Mouse (Mus musculus) brown adipose tissue, adult 24 weeks (tissue): Measurements from ENCODE around the gene Olfr429. TPM values are rescaled to one million over a fixed set of nuclear protein-coding genes. Genes with fewer than 3 reads are reported as not detected.

ENCODE experiments used
- H3K27ac ChIP-seq: fragments of 200-500 bp; replicated peaks from 2 replicates; pipeline ENCODE4 v1.5.1; 2012; ENCODE audit warnings: low read depth, mild to moderate bottlenecking, low read length
- H3K4me1 ChIP-seq: fragments of 200-500 bp; 2 replicates; pipeline ENCODE4 v1.6.1; 2012; ENCODE audit warnings: low read length, mixed read lengths; ENCODE audit not compliant: control insufficient read depth, insufficient read depth, insufficient read length
- H3K4me3 ChIP-seq: fragments of 200-500 bp; 2 replicates; pipeline ENCODE4 v1.5.1; 2012; ENCODE audit warnings: low read depth, mild to moderate bottlenecking, low read length, moderate library complexity; ENCODE audit not compliant: insufficient read depth
- polyA plus RNA-seq: library from polyadenylated mRNA; stranded (reverse); fragments of >200 nt; gene quantifications from 2 replicates; pipeline ENCODE4 v1.2.4, GENCODE M21; 2012; ENCODE audit not compliant: missing spikeins, insufficient read depth, insufficient read length

Olfr429 gene
- polyA plus RNA-seq, 1 experiment: not detected

- Histone ChIP-seq H3K4me3 (no peak within 1 kb of the TSS), H3K4me1 (no peaks in the 10 kb centered on the region), H3K27ac (no peak within 1 kb of the TSS)
Observed at GRCm38 (mm10) chr1:174096591-174096990, 12.5 kb downstream of the Olfr429 start, which contains the start of gene Olfr427. Olfr427 (plus strand) TSS chr1:174096891.

- Histone ChIP-seq H3K4me1 (no peaks in the 10 kb centered on the region), H3K4me3 (no peak overlapping the region), H3K27ac (no peak overlapping the region)
Observed at GRCm38 (mm10) chr1:174103735-174104134, 19.6 kb downstream of the Olfr429 start.

- H3K27ac ChIP-seq: no peak within 1 kb of the TSS
- H3K4me3 ChIP-seq: no peak within 1 kb of the TSS
- no peaks in the 10 kb centered on the region for H3K4me1 ChIP-seq
Observed at GRCm38 (mm10) chr1:174121062-174121461, 36.9 kb downstream of the Olfr429 start, which contains the start of gene Olfr231. Olfr231 (minus strand) TSS chr1:174121162.

GRCm38 (mm10) chr1:174131217-174131616, 47.1 kb downstream of the Olfr429 start, which contains the start of gene Olfr424:
Olfr424 (plus strand) TSS chr1:174131517.
- Histone ChIP-seq H3K4me1 (no peaks in the 10 kb centered on the region), H3K4me3 (no peak within 1 kb of the TSS), H3K27ac (no peak within 1 kb of the TSS)

- Histone ChIP-seq H3K4me3 (no peak overlapping the region), H3K4me1 (no peaks in the 10 kb centered on the region), H3K27ac (no peak overlapping the region)
Observed at GRCm38 (mm10) chr1:174131999-174132398, 47.9 kb downstream of the Olfr429 start.

Other genes starting within 250 kb of the Olfr429 start
- 5.4 and 7.4 TPM in 2 replicates for gene Ifi211, start 171.3 kb upstream of the Olfr429 start, polyA plus RNA-seq
- gene Mndal, start 141.8 kb upstream of the Olfr429 start, polyA plus RNA-seq: 11.4 and 18.7 TPM in 2 replicates
- gene Ifi203, start 141.7 kb upstream of the Olfr429 start, polyA plus RNA-seq: 13.0 and 14.2 TPM in 2 replicates
- gene Ifi202b, start 101.6 kb upstream of the Olfr429 start, polyA plus RNA-seq: not detected in 2 replicates
- 13.3 and 17.3 TPM in 2 replicates for gene Ifi205, start 52.5 kb upstream of the Olfr429 start, polyA plus RNA-seq
- not detected in 2 replicates for gene Olfr433, start 43.6 kb upstream of the Olfr429 start, polyA plus RNA-seq
- gene Olfr432, start 35.1 kb upstream of the Olfr429 start, polyA plus RNA-seq: not detected in 2 replicates
- gene Olfr430, start 17.7 kb upstream of the Olfr429 start, polyA plus RNA-seq: not detected in 2 replicates
- gene Olfr427, start 12.6 kb downstream of the Olfr429 start, polyA plus RNA-seq: not detected in 2 replicates
- not detected in 2 replicates for gene Olfr231, start 36.8 kb downstream of the Olfr429 start, polyA plus RNA-seq
- not detected in 2 replicates for gene Olfr424, start 47.2 kb downstream of the Olfr429 start, polyA plus RNA-seq
- gene Olfr420, start 71.3 kb downstream of the Olfr429 start, polyA plus RNA-seq: not detected in 2 replicates
- 0.25 TPM in 1 of 2 replicates, not detected in the other for gene Spta1, start 88.4 kb downstream of the Olfr429 start, polyA plus RNA-seq
- gene Olfr419, start 167.7 kb downstream of the Olfr429 start, polyA plus RNA-seq: not detected in 2 replicates
- not detected in 2 replicates for gene Mptx1, start 246.2 kb downstream of the Olfr429 start, polyA plus RNA-seq